Mouse (Mus musculus) liver, adult 2 months (tissue): ENCODE measurements around the gene Cchcr1.

Experiments used
- CTCF ChIP-seq: fragments of 200-500 bp; IDR thresholded peaks from 2 replicates; pipeline ENCODE4 v1.5.1; 2011; ENCODE audit warnings: low read depth, low read length, control low read depth
- POLR2A ChIP-seq: fragments of 200-500 bp; IDR thresholded peaks from 2 replicates; pipeline ENCODE4 v1.6.1; 2011; ENCODE audit warnings: low read length, control low read depth; ENCODE audit not compliant: insufficient read depth; ENCODE audit errors: extremely low read depth

DNA sequence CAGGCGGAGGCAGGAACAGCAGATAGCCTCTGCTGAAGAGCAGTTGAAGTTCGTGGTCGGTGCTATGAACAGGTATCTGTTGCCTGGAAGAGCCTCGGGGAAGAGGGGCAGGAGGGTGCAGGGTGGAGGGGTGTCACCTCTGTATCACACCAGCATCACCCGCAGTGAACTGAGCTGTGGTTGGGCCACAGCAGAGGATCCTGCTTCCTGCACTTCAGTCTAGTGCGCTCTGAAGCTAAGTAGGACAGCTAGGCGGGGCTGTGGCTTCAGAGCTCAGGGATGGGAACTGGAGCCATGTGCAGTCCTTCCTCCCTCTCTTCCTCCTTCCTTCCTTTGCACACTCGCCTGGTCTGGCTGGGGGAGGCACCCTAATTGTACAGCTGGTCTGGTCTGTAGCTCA lies 9.7 kb downstream of the Cchcr1 start:
- TF ChIP-seq CTCF (no peak), POLR2A (no peak)
